Mouse (Mus musculus): ENCODE results near the gene Rab22a.
A peak's percentile ranks its signal among the peaks of the same experiment; 100 is the strongest.

Rab22a gene

GRCm38 (mm10) chr2:173659057-173659925, at the start of gene Rab22a:
Gene Rab22a (plus strand): TSS chr2:173659760.
- peak; percentile 99 for DNase-seq

- DNase-seq, result no peak
These were observed 44.0 kb upstream of the Rab22a start for GRCm38 (mm10) chr2:173615378-173616081.

GRCm38 (mm10) chr2:173616156-173616555, 43.4 kb upstream of the Rab22a start:
- no peak for DNase-seq

- DNase-seq, result no peak
These were observed 40.4 kb upstream of the Rab22a start for GRCm38 (mm10) chr2:173619132-173619531.

DNA sequence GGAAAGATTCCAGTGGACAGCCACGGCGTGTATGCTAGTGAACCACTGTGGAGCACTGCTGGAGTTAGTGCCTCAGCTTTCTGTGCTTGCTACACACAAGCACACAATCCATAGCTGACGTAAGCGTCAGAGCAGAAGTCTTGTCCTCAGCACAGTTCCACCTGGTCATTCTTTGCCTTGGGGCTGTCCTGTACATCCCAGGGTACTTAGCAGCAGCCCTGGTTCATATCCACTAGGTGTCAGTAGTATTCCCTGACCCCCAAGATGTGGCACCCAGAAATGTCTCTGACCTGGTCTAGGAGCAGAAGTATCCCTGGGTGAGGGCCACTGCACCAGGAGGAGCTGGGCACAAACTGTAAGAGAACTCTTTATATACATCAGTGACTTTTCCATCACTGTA, 38.9 kb upstream of the Rab22a start:
- no peak for DNase-seq

- peak; percentile 23 for DNase-seq
These were observed 37.4 kb upstream of the Rab22a start for GRCm38 (mm10) chr2:173622173-173622601.

- DNase-seq, result no peak
These were observed 34.9 kb upstream of the Rab22a start for GRCm38 (mm10) chr2:173624667-173625066.

GRCm38 (mm10) chr2:173625786-173626185, 33.8 kb upstream of the Rab22a start:
- no peak for DNase-seq

DNA sequence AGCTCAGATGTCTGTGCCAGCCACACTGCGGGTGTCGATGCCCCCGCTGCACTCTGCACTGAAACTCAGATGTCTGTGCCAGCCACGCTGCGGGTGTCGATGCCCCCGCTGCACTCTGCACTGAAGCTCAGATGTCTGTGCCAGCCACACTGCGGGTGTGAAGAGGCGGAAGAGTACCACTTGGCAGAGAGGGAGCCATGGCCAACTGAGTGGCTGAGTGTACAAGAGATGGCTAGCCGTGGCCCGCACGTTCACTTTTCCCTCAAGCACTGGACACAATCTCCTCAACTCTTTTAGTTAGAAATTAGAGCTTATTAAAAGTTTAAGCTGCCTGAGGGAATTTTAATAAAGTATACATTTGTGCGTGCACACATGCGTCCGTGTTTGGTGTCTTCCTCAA, 25.5 kb upstream of the Rab22a start:
- peak; percentile 19 for DNase-seq

DNA sequence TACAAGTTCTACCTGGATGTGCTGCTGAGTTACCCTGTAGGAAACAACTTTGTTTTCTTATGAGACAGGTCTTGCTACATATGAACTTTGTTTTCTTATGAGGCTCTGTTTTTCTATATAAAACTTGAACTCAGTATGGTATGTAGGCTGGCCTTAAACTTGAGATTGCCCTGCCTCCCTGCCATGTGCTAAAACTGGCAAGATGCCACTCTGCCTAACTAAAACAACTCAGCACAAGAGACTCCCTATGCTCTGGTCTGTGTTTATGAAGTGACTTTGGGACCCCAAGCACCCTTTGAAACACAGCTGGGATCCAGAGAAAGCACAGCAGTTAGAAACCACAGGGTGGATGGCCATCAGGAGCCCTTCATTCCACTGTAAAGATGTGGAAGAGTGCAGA, 18.2 kb upstream of the Rab22a start:
- DNase-seq, result no peak

GRCm38 (mm10) chr2:173642262-173642999, 17.1 kb upstream of the Rab22a start:
- DNase-seq, result no peak

- no peak for DNase-seq
These were observed 12.2 kb upstream of the Rab22a start for GRCm38 (mm10) chr2:173647197-173647911.

DNA sequence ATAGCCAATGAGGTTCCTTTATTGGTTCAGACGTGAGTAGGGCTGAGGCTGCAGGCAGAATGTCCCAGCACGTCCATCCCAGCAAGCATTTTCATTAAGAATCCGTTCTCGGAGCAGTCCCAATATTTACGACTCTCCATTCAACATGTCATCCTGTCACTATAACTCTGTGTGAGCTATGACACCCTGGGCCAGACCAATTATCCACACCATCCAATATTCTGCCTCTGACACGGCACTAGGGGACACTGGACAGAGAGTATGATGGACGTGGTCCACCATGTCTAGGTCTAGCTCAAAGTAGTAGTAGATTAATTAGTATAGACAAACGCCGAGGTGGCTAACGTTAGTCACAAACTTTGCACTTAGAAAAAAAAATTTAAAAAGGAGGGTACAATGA, 9.8 kb upstream of the Rab22a start:
- no peak for DNase-seq

GRCm38 (mm10) chr2:173653526-173653925, 6.0 kb upstream of the Rab22a start:
- no peak for DNase-seq

- no peak for DNase-seq
These were observed 1.8 kb upstream of the Rab22a start for GRCm38 (mm10) chr2:173657736-173658135.

GRCm38 (mm10) chr2:173658517-173658916, 1.0 kb upstream of the Rab22a start:
- no peak for DNase-seq

DNA sequence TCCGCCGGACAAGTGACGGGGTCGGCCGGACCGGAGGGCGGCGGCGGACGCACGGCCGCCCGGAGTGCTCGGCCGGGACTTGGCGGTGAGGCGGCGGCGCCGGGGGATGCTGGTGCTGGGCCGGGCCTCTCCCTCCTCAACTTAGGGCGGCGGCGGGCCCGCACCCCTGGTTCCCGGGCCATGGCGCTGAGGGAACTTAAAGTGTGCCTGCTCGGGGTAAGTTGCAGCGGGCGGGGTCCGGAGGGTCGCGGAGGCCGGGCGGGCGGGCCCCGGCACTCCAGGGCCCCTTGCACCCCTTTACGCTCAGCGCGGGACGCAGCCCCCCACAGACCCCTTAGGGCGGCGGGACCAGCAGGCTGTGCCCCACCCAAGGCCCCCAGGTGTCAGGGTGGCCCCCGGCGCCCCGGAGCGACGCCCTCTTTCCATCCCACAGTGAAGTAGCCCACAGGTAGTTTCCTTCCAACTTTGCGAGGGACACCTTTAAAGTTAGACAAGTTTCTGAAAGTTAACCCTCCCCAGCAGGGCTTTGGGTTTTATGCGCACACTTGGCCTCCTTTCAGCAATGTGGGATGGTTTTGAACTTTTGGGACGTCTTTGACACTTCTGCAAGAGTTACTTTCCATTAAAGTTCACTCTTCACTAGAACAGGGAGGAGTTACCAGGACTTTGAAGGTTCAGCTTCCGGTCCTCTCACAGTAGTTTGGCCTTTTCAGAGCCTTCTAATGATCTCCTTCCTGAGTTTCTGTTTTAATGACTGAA, 545 bp downstream of the Rab22a start:
- no peak for DNase-seq

- DNase-seq, result no peak
These were observed 2.8 kb downstream of the Rab22a start for GRCm38 (mm10) chr2:173662255-173662950.

DNA sequence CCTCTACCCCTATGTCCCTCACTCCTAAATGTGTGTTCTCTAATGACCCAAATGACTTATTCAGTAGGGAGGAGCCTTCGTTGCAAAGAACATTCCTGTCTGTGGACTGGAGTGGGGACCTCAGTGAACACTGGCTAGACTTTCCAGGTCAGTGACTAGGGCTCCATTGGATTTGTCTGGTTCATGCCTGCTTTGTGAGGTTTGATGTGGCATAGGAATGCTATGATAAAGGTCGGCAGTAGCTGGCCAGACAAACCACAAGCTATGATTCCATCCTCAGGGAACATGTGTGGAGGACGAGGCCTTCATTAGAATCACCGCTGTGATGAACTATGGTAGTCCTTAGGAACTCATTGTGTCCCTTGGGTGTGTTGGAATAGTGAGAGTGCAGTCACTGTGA, 5.2 kb downstream of the Rab22a start:
- DNase-seq, result no peak

DNA sequence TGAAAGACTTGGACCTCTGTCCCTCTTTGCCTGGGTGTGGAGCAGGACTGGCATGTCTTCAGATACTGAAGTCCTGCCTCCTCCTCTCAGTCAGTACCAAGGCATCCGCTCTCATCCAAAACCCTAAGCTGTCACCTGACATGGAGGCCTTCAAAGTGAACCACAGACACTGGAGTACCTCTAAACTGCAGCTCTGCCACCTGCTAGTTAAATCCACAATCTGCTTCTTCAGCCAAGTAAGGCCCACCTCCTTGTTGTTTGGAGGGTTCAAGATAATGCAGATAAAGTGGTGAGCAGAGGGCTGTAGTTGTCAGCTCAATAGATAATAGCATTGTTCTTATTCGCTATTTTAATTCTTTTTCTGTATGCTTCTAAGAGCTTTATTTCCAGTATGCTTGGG, 5.7 kb downstream of the Rab22a start:
- no peak for DNase-seq

DNA sequence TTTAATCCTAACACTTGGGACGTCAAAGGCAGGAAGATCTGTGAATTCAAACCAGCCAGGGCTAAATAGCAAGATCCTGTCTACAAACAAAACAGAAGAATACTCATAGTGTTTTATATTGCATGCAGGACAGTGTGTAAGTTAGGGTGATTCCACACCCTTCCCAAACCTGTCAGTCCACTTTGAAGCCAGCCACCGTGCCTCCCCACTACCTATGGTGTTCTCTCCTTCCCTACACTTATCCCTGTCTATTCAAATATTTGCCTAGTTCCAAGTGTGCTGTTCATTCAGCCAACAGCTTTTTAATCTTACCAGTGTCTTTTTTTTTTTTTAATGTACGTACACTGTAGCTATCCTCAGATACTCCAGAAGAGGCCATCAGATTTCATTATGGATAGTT, 7.3 kb downstream of the Rab22a start:
- DNase-seq, result no peak

Data from cerebellum, adult 11-12 months (tissue).